ENCODE assay signal across 8 mouse cellular contexts in the genomic region with DNA sequence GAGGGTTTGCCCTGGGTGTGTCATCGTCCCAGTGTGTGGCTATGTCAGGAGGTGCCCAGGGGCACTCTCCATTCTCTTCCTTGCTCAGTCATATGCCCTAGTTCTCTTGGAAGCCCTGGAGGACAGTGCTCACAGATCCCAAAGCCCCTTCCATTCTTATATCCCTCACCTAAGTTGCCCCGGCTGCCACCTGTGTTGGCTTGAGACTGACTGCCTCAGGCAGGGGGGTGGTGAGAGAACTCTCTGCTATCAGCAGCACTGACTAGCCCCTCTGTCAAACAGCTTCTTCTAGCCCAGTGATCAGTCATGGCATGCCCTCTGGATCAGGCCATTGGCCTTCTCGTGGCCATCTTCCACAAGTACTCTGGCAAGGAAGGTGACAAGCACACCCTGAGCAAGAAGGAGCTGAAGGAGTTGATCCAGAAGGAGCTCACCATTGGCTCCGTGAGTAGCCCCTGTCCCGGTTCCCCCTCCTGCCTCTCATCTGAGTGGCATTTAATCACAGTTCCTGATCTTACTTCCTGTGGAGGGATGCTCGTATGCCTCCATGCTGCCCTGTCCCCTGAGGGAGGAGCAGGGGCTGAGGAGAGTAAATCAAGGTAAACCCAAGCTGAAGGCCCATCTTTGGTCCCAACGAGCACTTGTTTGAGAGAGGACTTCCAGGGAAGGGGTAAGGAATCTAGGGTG. TPM values are rescaled to one million over a fixed set of nuclear protein-coding genes. Genes with fewer than 3 reads are reported as not detected.
DNase-seq lines count a peak whose midpoint lies in the region; ATAC-seq and TF ChIP-seq lines count a peak whose summit lies in the region.

No protein-coding gene starts in this region.

- no peak for DNase-seq in heart, adult 2 months
- no peak for DNase-seq in heart, postnatal 25 days (ENCODE audit: low spot score)
- peak; percentile 17 for DNase-seq in CD4-positive helper T cell, adult 2 months (ENCODE audit: low read depth, low spot score)
- DNase-seq in liver, postnatal 0 days, result no peak
- DNase-seq in left cerebral cortex, adult 11 months (ENCODE audit: low spot score), result no peak
- DNase-seq in left cerebral cortex, postnatal 36 days (ENCODE audit: low spot score in 2 of 2), result no peak
- DNase-seq in embryo, embryonic 11 days, result no peak

- WGBS in heart, adult 2 months, result 51% methylated on average over 7 of the region's 7 CpGs
- WGBS in liver, postnatal 0 days (ENCODE audit: insufficient replicate concordance), result 40% methylated on average over 7 of the region's 7 CpGs

- TF ChIP-seq CTCF in heart, adult 2 months (IDR thresholded peaks at IDR 0.05), result no peak
- TF ChIP-seq CTCF in liver, postnatal 0 days (IDR thresholded peaks at IDR 0.05; ENCODE audit: low read depth), result no peak

- TF ChIP-seq EP300 in heart, adult 2 months (IDR thresholded peaks at IDR 0.05; ENCODE audit: insufficient read depth, low read depth, low read length), result no peak
- TF ChIP-seq EP300 in liver, postnatal 0 days (IDR thresholded peaks at IDR 0.05; ENCODE audit: low read depth), result no peak

- TF ChIP-seq POLR2A in heart, adult 2 months (IDR thresholded peaks at IDR 0.05; ENCODE audit: insufficient read depth, low read depth, low read length), result no peak

- no peaks in the 10 kb centered on the region for H3K27me3 ChIP-seq in heart, adult 2 months (ENCODE audit: control insufficient read depth, insufficient read depth, low read length)
- no peaks in the 10 kb centered on the region for H3K27me3 ChIP-seq in liver, postnatal 0 days (ENCODE audit: insufficient read depth, low read length)

- peak; percentile 15; the same call in 1 of the 2 replicates for ATAC-seq in granulocyte monocyte progenitor cell, adult 5-6 weeks (replicated peaks; ENCODE audit: poor library complexity, severe bottlenecking)
- ATAC-seq in liver, postnatal 0 days, result no peak

- no peaks in the 10 kb centered on the region for H3K36me3 ChIP-seq in heart, adult 2 months (ENCODE audit: control insufficient read depth, insufficient read depth, low read length)
- H3K36me3 ChIP-seq in liver, postnatal 0 days (replicated peaks; ENCODE audit: insufficient read depth, low read length), result no peaks in the 10 kb centered on the region

- H3K27ac ChIP-seq in heart, adult 2 months, result peak overlapping the region; percentile 64
- no peak overlapping the region for H3K27ac ChIP-seq in liver, postnatal 0 days (ENCODE audit: low read depth)

- no peaks in the 10 kb centered on the region for H3K79me2 ChIP-seq in heart, adult 2 months (replicated peaks; ENCODE audit: control insufficient read depth, insufficient read depth, low read length)

- peak overlapping the region; percentile 64 for H3K4me2 ChIP-seq in liver, postnatal 0 days (ENCODE audit: low read depth, low read length)

- intact Hi-C loops in heart, adult 2 months (cut with DNase I), result loop anchor here (10.0 kb wide), 1 partner anchor 199 kb away; no protein-coding TSS in a partner anchor
- intact Hi-C loops in heart, postnatal 25 days (cut with DNase I), result loop anchor here (5.0 to 10.0 kb wide), 2 partner anchors 101 to 199 kb away; partner anchors contain the start of genes S100a1 and S100a13
- intact Hi-C loops in left cerebral cortex, postnatal 36 days (cut with DNase I), result loop anchor here (5.0 kb wide), 1 partner anchor 86 kb away; the partner anchor contains the start of gene S100a14

- peak overlapping the region; percentile 47 for H3K4me3 ChIP-seq in heart, adult 2 months
- peak overlapping the region; percentile 31 for H3K4me3 ChIP-seq in liver, postnatal 0 days (ENCODE audit: low read depth, low read length)

- H3K9me3 ChIP-seq in liver, postnatal 0 days (ENCODE audit: low read length), result no peaks in the 10 kb centered on the region

- H3K9ac ChIP-seq in heart, adult 2 months (ENCODE audit: low read depth, low read length), result peak overlapping the region; percentile 41
- H3K9ac ChIP-seq in liver, postnatal 0 days (replicated peaks), result no peak overlapping the region; the same call in 1 of the 2 replicates

- H3K4me1 ChIP-seq in heart, adult 2 months (ENCODE audit: control insufficient read depth, insufficient read depth, low read length), result peaks cover 3% of the 10 kb centered on the region; the same call in 1 of the 2 replicates
- H3K4me1 ChIP-seq in liver, postnatal 0 days (ENCODE audit: insufficient read depth), result peaks cover 4% of the 10 kb centered on the region; the same call in 1 of the 2 replicates

RNA-seq across cellular contexts. Expression of gene S100a6, which starts 0.9 kb away (rescaled TPM):
- 10 to 100 TPM; 65.8 to 79.9 TPM for total RNA-seq in heart, adult 2 months (2021)
- 141 and 158 TPM in 2 replicates for polyA plus RNA-seq in heart, adult 2 months (2012; rRNA removed)
- total RNA-seq in heart, postnatal 25 days (2021), result 10 to 100 TPM; 70.8 to 84.4 TPM
- total RNA-seq in granulocyte monocyte progenitor cell, adult 5-6 weeks (2014; fragmentation: Nextera tagmentation), result 3.6 and 13.4 TPM in 2 replicates
- 13.0 and 18.6 TPM in 2 replicates for total RNA-seq in granulocyte monocyte progenitor cell, adult 5-6 weeks (2017)
- 49.1 and 55.6 TPM in 2 replicates for polyA plus RNA-seq in liver, postnatal 0 days (2015; fragmentation: Nextera tagmentation; extraction: Ambion mirVana)
- total RNA-seq in left cerebral cortex, postnatal 36 days (2021), result 10 to 100 TPM; 28.7 to 30.9 TPM

RNA-seq across cellular contexts. Expression of gene S100a5, which starts 5.3 kb away (rescaled TPM):
- total RNA-seq in heart, adult 2 months (2021), result not detected
- polyA plus RNA-seq in heart, adult 2 months (2012; rRNA removed), result not detected in 2 replicates
- total RNA-seq in heart, postnatal 25 days (2021), result not detected
- not detected in 2 replicates for total RNA-seq in granulocyte monocyte progenitor cell, adult 5-6 weeks (2014; fragmentation: Nextera tagmentation)
- total RNA-seq in granulocyte monocyte progenitor cell, adult 5-6 weeks (2017), result not detected in 2 replicates
- not detected in 2 replicates for polyA plus RNA-seq in liver, postnatal 0 days (2015; fragmentation: Nextera tagmentation; extraction: Ambion mirVana)
- total RNA-seq in left cerebral cortex, postnatal 36 days (2021), result not detected

RNA-seq across cellular contexts. Expression of gene S100a4, which starts 10.0 kb away (rescaled TPM):
- total RNA-seq in heart, adult 2 months (2021), result 10 to 100 TPM in 1 of 2 experiments, 1 to 10 TPM in 1; 9.9 to 11.4 TPM
- 20.4 and 26.3 TPM in 2 replicates for polyA plus RNA-seq in heart, adult 2 months (2012; rRNA removed)
- 10 to 100 TPM in 1 of 2 experiments, 1 to 10 TPM in 1; 8.0 to 11.2 TPM for total RNA-seq in heart, postnatal 25 days (2021)
- 20.4 and 46.6 TPM in 2 replicates for total RNA-seq in granulocyte monocyte progenitor cell, adult 5-6 weeks (2014; fragmentation: Nextera tagmentation)
- total RNA-seq in granulocyte monocyte progenitor cell, adult 5-6 weeks (2017), result 21.0 and 41.8 TPM in 2 replicates
- 4.0 and 4.6 TPM in 2 replicates for polyA plus RNA-seq in liver, postnatal 0 days (2015; fragmentation: Nextera tagmentation; extraction: Ambion mirVana)
- total RNA-seq in left cerebral cortex, postnatal 36 days (2021), result 1 to 10 TPM; 3.7 to 4.0 TPM

RNA-seq across cellular contexts. Expression of gene Gm42674, which starts 11.9 kb away (rescaled TPM):
- not detected for total RNA-seq in heart, adult 2 months (2021)
- polyA plus RNA-seq in heart, adult 2 months (2012; rRNA removed), result not detected in 2 replicates
- not detected for total RNA-seq in heart, postnatal 25 days (2021)
- not detected in 2 replicates for total RNA-seq in granulocyte monocyte progenitor cell, adult 5-6 weeks (2014; fragmentation: Nextera tagmentation)
- total RNA-seq in granulocyte monocyte progenitor cell, adult 5-6 weeks (2017), result not detected in 2 replicates
- polyA plus RNA-seq in liver, postnatal 0 days (2015; fragmentation: Nextera tagmentation; extraction: Ambion mirVana), result not detected in 2 replicates
- total RNA-seq in left cerebral cortex, postnatal 36 days (2021), result not detected

RNA-seq across cellular contexts. Expression of gene S100a2, which starts 23.6 kb away (rescaled TPM):
- not detected for total RNA-seq in heart, adult 2 months (2021)
- polyA plus RNA-seq in heart, adult 2 months (2012; rRNA removed), result not detected in 2 replicates
- not detected for total RNA-seq in heart, postnatal 25 days (2021)
- total RNA-seq in granulocyte monocyte progenitor cell, adult 5-6 weeks (2014; fragmentation: Nextera tagmentation), result not detected in 2 replicates
- not detected in 2 replicates for total RNA-seq in granulocyte monocyte progenitor cell, adult 5-6 weeks (2017)
- not detected in 2 replicates for polyA plus RNA-seq in liver, postnatal 0 days (2015; fragmentation: Nextera tagmentation; extraction: Ambion mirVana)
- not detected for total RNA-seq in left cerebral cortex, postnatal 36 days (2021)
